In the genomic region with DNA sequence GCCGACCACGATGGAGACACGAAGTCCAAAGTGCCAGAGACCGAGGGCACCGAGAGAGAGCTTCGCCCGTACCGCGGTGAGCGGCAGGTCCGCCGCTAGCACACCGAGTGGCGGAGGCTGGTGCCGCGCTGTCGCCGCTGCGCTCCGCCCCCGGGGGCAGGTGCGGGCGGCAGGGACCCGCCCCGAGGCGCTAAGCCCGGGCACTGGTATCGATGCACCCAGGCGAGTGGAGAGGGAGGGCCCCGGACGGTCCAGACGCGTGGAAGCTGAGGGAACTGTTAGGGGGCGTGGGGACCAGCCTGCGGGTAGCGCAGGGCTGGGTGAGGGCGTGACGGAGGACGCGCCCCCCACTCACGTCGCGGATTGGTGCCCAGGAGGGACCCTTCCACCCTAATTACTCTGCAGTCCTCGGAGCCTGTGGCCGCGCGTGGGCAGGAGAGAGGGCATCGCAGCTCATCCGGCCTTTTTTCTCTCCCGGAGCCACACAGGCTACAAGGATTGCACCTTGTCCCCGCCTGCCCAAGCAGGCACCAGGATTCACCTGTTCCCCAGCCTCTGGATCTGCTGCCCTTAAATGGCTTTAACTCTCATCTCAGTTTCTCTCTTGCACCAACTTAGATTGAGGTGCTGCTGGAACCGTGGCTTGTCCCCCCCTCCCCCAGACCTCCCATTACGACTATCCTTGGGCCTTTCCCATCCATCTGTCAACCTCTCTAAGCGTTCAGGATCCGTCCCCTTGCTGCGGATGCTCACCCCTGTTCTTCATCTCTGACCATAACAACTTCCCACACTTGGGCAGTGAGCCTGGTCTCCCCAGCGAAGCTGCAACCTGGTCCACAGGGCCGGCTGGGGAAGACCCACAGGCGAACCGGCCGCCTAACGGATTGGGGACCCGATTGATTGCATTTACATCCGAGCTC, we compare ENCODE assay signal across 8 mouse cellular contexts. TPM values are rescaled to one million over a fixed set of nuclear protein-coding genes. Genes with fewer than 3 reads are reported as not detected.
DNase-seq lines count a peak whose midpoint lies in the region; ATAC-seq and TF ChIP-seq lines count a peak whose summit lies in the region.

No protein-coding gene starts in this region.

- peak overlapping the region; percentile 93 for H3K4me2 ChIP-seq in forebrain, embryonic 11.5 days (ENCODE audit: low read depth, low read length, severe bottlenecking)
- peak overlapping the region; percentile 99 for H3K4me2 ChIP-seq in intestine, embryonic 15.5 days (replicated peaks)
- H3K4me2 ChIP-seq in liver, embryonic 16.5 days (ENCODE audit: low read depth, low read length), result peak overlapping the region; percentile 77
- H3K4me2 ChIP-seq in neural tube, embryonic 13.5 days, result peak overlapping the region; percentile 69

- no peak for DNase-seq in layer of hippocampus, adult 2 months (ENCODE audit: low spot score in 2 of 2)
- DNase-seq in layer of hippocampus, adult 8-10 months (ENCODE audit: low spot score in 2 of 2), result no peak
- peak; percentile 77 for DNase-seq in brain, adult 2 months (ENCODE audit: low read depth, low spot score)
- peak; percentile 75 for DNase-seq in forebrain, embryonic 11.5 days (ENCODE audit: low spot score)
- no peak for DNase-seq in left cerebral cortex, postnatal 36 days (ENCODE audit: low spot score in 2 of 2)

- peaks cover 11% of the 10 kb centered on the region for H3K4me1 ChIP-seq in forebrain, embryonic 11.5 days (replicated peaks; ENCODE audit: control insufficient read depth, insufficient read depth, low read length)
- peaks cover 17% of the 10 kb centered on the region for H3K4me1 ChIP-seq in intestine, embryonic 15.5 days (replicated peaks)
- H3K4me1 ChIP-seq in liver, embryonic 16.5 days (ENCODE audit: control insufficient read depth, low read depth, low read length), result peaks cover 3% of the 10 kb centered on the region
- peaks cover 31% of the 10 kb centered on the region for H3K4me1 ChIP-seq in neural tube, embryonic 13.5 days (replicated peaks)

- TF ChIP-seq CTCF in layer of hippocampus, adult 2 months (conservative IDR thresholded peaks at IDR 0.05), result peak; percentile 24; the same call in 1 of the 2 replicates

- intact Hi-C loops in left cerebral cortex, postnatal 36 days (cut with DNase I), result loop anchor here (5.0 kb wide), 1 partner anchor 176 kb away; no protein-coding TSS in a partner anchor

- peak overlapping the region; percentile 64 for H3K9ac ChIP-seq in forebrain, embryonic 11.5 days (ENCODE audit: low read length)
- peak overlapping the region; percentile 38; the same call in 1 of the 2 replicates for H3K9ac ChIP-seq in intestine, embryonic 15.5 days
- no peak overlapping the region for H3K9ac ChIP-seq in liver, embryonic 16.5 days (ENCODE audit: low read depth, low read length)
- H3K9ac ChIP-seq in neural tube, embryonic 13.5 days, result peak overlapping the region; percentile 84

- peak; percentile 76 for ATAC-seq in forebrain, embryonic 11.5 days (replicated peaks; ENCODE audit: low FRiP score)
- ATAC-seq in intestine, embryonic 15.5 days, result peak; percentile 89
- peak; percentile 47 for ATAC-seq in liver, embryonic 16.5 days (ENCODE audit: low read depth)
- peak; percentile 82 for ATAC-seq in neural tube, embryonic 13.5 days (ENCODE audit: low read depth)

- H3K9me3 ChIP-seq in forebrain, embryonic 11.5 days (ENCODE audit: control insufficient read depth, low read length), result no peaks in the 10 kb centered on the region
- H3K9me3 ChIP-seq in intestine, embryonic 15.5 days, result no peaks in the 10 kb centered on the region
- H3K9me3 ChIP-seq in liver, embryonic 16.5 days (replicated peaks; ENCODE audit: control insufficient read depth, low read length), result no peaks in the 10 kb centered on the region
- H3K9me3 ChIP-seq in neural tube, embryonic 13.5 days, result no peaks in the 10 kb centered on the region

- peak overlapping the region; percentile 56 for H3K4me3 ChIP-seq in layer of hippocampus, adult 2 months
- peak overlapping the region; percentile 55 for H3K4me3 ChIP-seq in forebrain, embryonic 11.5 days (ENCODE audit: low read depth, low read length)
- peak overlapping the region; percentile 52 for H3K4me3 ChIP-seq in intestine, embryonic 15.5 days (replicated peaks)
- peak overlapping the region; percentile 55 for H3K4me3 ChIP-seq in liver, embryonic 16.5 days (ENCODE audit: low read depth, low read length)
- peak overlapping the region; percentile 64 for H3K4me3 ChIP-seq in neural tube, embryonic 13.5 days

- 1% methylated on average over 64 of the region's 64 CpGs for WGBS in forebrain, embryonic 11.5 days
- WGBS in intestine, embryonic 15.5 days, result 2% methylated on average over 64 of the region's 64 CpGs
- 2% methylated on average over 64 of the region's 64 CpGs for WGBS in liver, embryonic 16.5 days (ENCODE audit: insufficient replicate concordance)
- WGBS in neural tube, embryonic 13.5 days, result 1% methylated on average over 64 of the region's 64 CpGs

- no peaks in the 10 kb centered on the region for H3K36me3 ChIP-seq in forebrain, embryonic 11.5 days (ENCODE audit: control insufficient read depth, insufficient read depth, low read length)
- no peaks in the 10 kb centered on the region for H3K36me3 ChIP-seq in intestine, embryonic 15.5 days
- no peaks in the 10 kb centered on the region for H3K36me3 ChIP-seq in liver, embryonic 16.5 days (ENCODE audit: control insufficient read depth, insufficient read depth)
- H3K36me3 ChIP-seq in neural tube, embryonic 13.5 days, result no peaks in the 10 kb centered on the region

- H3K27me3 ChIP-seq in forebrain, embryonic 11.5 days (ENCODE audit: control insufficient read depth, insufficient read depth, low read length), result peaks cover 35% of the 10 kb centered on the region
- peaks cover 47% of the 10 kb centered on the region for H3K27me3 ChIP-seq in intestine, embryonic 15.5 days (replicated peaks)
- H3K27me3 ChIP-seq in liver, embryonic 16.5 days (ENCODE audit: control insufficient read depth, insufficient read depth, low read depth, low read length), result peaks cover 51% of the 10 kb centered on the region
- peaks cover 78% of the 10 kb centered on the region for H3K27me3 ChIP-seq in neural tube, embryonic 13.5 days

- 0 out of 2 replicates have a peak overlapping the region, but pooled peaks have one; percentile 28 for H3K27ac ChIP-seq in layer of hippocampus, adult 2 months
- peak overlapping the region; percentile 41; the same call in 1 of the 2 replicates for H3K27ac ChIP-seq in forebrain, embryonic 11.5 days (ENCODE audit: low read depth, low read length)
- H3K27ac ChIP-seq in intestine, embryonic 15.5 days, result no peak overlapping the region
- H3K27ac ChIP-seq in liver, embryonic 16.5 days (ENCODE audit: low read length), result no peak overlapping the region
- peak overlapping the region; percentile 84 for H3K27ac ChIP-seq in neural tube, embryonic 13.5 days (replicated peaks)

RNA-seq across cellular contexts. Expression of gene Tmem163, which starts 1.4 kb away (rescaled TPM):
- total RNA-seq in layer of hippocampus, adult 2 months (2021), result 1 to 10 TPM; 5.4 to 6.6 TPM
- total RNA-seq in layer of hippocampus, adult 8-10 months (2022), result 10 to 100 TPM in 1 of 4 experiments, 1 to 10 TPM in 3; 7.5 to 10.8 (median 9.0) TPM
- 22.8 and 23.4 TPM in 2 replicates for polyA plus RNA-seq in forebrain, embryonic 11.5 days (2014; fragmentation: Nextera tagmentation; extraction: Ambion mirVana)
- polyA plus RNA-seq in intestine, embryonic 15.5 days (2015; fragmentation: Nextera tagmentation; extraction: Ambion mirVana), result 0.85 and 0.88 TPM in 2 replicates
- polyA plus RNA-seq in liver, embryonic 16.5 days (2015; fragmentation: Nextera tagmentation; extraction: Ambion mirVana), result 0.21 and 0.39 TPM in 2 replicates
- 60.0 and 66.2 TPM in 2 replicates for polyA plus RNA-seq in neural tube, embryonic 13.5 days (2015; fragmentation: Nextera tagmentation; extraction: Ambion mirVana)
- 10 to 100 TPM; 22.6 to 29.6 TPM for total RNA-seq in left cerebral cortex, postnatal 36 days (2021)

RNA-seq across cellular contexts. Expression of gene Acmsd, which starts 51.3 kb away (rescaled TPM):
- not detected for total RNA-seq in layer of hippocampus, adult 2 months (2021)
- not detected for total RNA-seq in layer of hippocampus, adult 8-10 months (2022)
- 0.23 TPM in 1 of 2 replicates, not detected in the other for polyA plus RNA-seq in forebrain, embryonic 11.5 days (2014; fragmentation: Nextera tagmentation; extraction: Ambion mirVana)
- 0.15 and 0.28 TPM in 2 replicates for polyA plus RNA-seq in intestine, embryonic 15.5 days (2015; fragmentation: Nextera tagmentation; extraction: Ambion mirVana)
- polyA plus RNA-seq in liver, embryonic 16.5 days (2015; fragmentation: Nextera tagmentation; extraction: Ambion mirVana), result 4.7 and 5.6 TPM in 2 replicates
- 0.18 TPM in 1 of 2 replicates, not detected in the other for polyA plus RNA-seq in neural tube, embryonic 13.5 days (2015; fragmentation: Nextera tagmentation; extraction: Ambion mirVana)
- not detected for total RNA-seq in left cerebral cortex, postnatal 36 days (2021)

Comparison
In these comparisons a context has a peak if more than half of its experiments do, and no peak if none do; other contexts are left out.
1. DNase-seq: peak in brain, adult 2 months (single experiment) and forebrain, embryonic 11.5 days (single experiment); none in layer of hippocampus, adult 2 months (0 of 2), layer of hippocampus, adult 8-10 months (0 of 2) and left cerebral cortex, postnatal 36 days (0 of 2).
2. H3K27ac ChIP-seq: peak in layer of hippocampus, adult 2 months (single experiment), forebrain, embryonic 11.5 days (single experiment) and neural tube, embryonic 13.5 days (single experiment); none in intestine, embryonic 15.5 days (single experiment) and liver, embryonic 16.5 days (single experiment).
3. RNA of gene Tmem163, which starts 1.4 kb away (polyA plus RNA-seq): 60.0 to 66.2 TPM in neural tube, embryonic 13.5 days and 22.8 to 23.4 TPM in forebrain, embryonic 11.5 days; 0.85 to 0.88 TPM in intestine, embryonic 15.5 days and 0.21 to 0.39 TPM in liver, embryonic 16.5 days; every median in the first group is over 10 times any median in the second.
4. Peak in every context shown above with its lines, with median percentiles within 50 percentile points of each other: H3K4me3 ChIP-seq, ATAC-seq and H3K4me2 ChIP-seq.